In the genomic region with DNA sequence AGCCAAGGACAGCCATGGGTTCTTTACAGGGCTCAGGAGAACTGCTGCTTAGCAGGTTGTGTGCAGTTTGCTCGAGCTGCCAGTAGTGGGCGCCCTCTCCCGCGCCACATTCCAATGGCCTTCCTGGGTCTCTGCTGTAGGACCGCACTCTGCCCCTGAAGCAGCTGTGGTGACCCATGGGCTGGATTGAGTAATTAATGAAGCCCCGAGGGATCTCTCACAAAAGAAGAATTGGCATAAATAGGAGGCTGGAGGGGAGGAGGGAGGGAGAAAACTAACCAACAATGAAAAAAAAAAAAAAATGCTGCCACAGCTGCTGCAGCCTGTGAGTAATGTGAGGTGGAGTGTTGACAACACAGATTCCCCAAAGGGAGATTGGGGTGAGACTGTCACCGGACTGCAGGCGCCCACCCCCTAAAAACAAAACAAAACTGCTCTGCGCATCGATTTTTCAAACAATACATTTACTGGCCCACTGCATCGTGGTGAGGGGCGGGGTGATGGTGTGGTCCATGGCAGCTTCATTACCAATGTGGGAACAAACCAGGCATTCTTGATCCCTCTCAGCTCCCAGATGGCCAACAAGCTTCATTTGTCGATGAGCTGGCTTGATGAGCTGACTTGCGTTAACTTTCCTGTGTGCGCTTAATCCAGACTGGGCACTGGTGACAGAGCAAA, we compare ENCODE assay signal across 9 mouse cellular contexts. TPM values are rescaled to one million over a fixed set of nuclear protein-coding genes. Genes with fewer than 3 reads are reported as not detected.
DNase-seq lines count a peak whose midpoint lies in the region; ATAC-seq and TF ChIP-seq lines count a peak whose summit lies in the region.
"Had no signal": no experiment of that assay in that cellular context is flagged by ENCODE, and none has a peak within 500 bp of the region (broad histone marks: within the 10 kb centered on the region; RNA-seq: fewer than 3 reads in every experiment).

No protein-coding gene starts in this region.

- H3K79me2 ChIP-seq in liver, adult 2 months (ENCODE audit: control insufficient read depth, insufficient read depth, low read length), result no peaks in the 10 kb centered on the region

- H3K4me2 ChIP-seq in liver, embryonic 12.5 days, result no peak overlapping the region
- no peak overlapping the region for H3K4me2 ChIP-seq in hindbrain, embryonic 11.5 days (replicated peaks; ENCODE audit: low read depth, low read length)
- H3K4me2 ChIP-seq: limb, embryonic 12.5 days had no signal

- ATAC-seq in liver, embryonic 12.5 days, result no peak
- ATAC-seq in erythroid progenitor cell, adult 5-6 weeks (replicated peaks; ENCODE audit: low FRiP score, poor library complexity, severe bottlenecking), result 0 out of 2 replicates have a peak, but pooled peaks have one; percentile 49
- peak; percentile 85 for ATAC-seq in hindbrain, embryonic 11.5 days (ENCODE audit: low FRiP score)

- H3K27ac ChIP-seq in liver, adult 2 months (replicated peaks; ENCODE audit: insufficient read depth, low read depth, low read length), result no peak overlapping the region
- no peak overlapping the region for H3K27ac ChIP-seq in liver, embryonic 12.5 days
- H3K27ac ChIP-seq in hindbrain, embryonic 11.5 days (ENCODE audit: low read depth, low read length), result no peak overlapping the region
- H3K27ac ChIP-seq: limb, embryonic 12.5 days had no signal

- TF ChIP-seq POLR2A in liver, adult 2 months (IDR thresholded peaks at IDR 0.05; ENCODE audit: extremely low read depth, insufficient read depth, low read length), result no peak

- H3K9ac ChIP-seq in liver, adult 2 months (ENCODE audit: low read depth, low read length), result no peak overlapping the region
- no peak overlapping the region for H3K9ac ChIP-seq in liver, embryonic 12.5 days
- H3K9ac ChIP-seq in hindbrain, embryonic 11.5 days (ENCODE audit: low read depth, low read length), result no peak overlapping the region
- H3K9ac ChIP-seq: limb, embryonic 12.5 days had no signal

- 51% methylated on average over 15 of the region's 15 CpGs for WGBS in liver, adult 2 months
- WGBS in liver, embryonic 12.5 days (ENCODE audit: insufficient replicate concordance), result 49% methylated on average over 15 of the region's 15 CpGs
- 37% methylated on average over 15 of the region's 15 CpGs for WGBS in hindbrain, embryonic 11.5 days

- no peak overlapping the region for H3K4me3 ChIP-seq in liver, adult 2 months (ENCODE audit: insufficient read depth, low read depth, low read length)
- H3K4me3 ChIP-seq in liver, embryonic 12.5 days, result no peak overlapping the region
- no peak overlapping the region for H3K4me3 ChIP-seq in hindbrain, embryonic 11.5 days (ENCODE audit: low read depth, low read length)
- H3K4me3 ChIP-seq: limb, embryonic 12.5 days had no signal

- DNase-seq in liver, adult 2 months (ENCODE audit: extremely low read depth, low read depth, low spot score), result no peak
- peak; percentile 20 to 51 for DNase-seq in adrenal gland, adult 18-20 months (ENCODE audit: low spot score in 2 of 2)
- DNase-seq in hindbrain, embryonic 11.5 days (ENCODE audit: low spot score), result peak; percentile 83
- DNase-seq in lung, postnatal 4 days, result peak; percentile 57 to 58
- DNase-seq in right cerebral cortex, postnatal 25 days, result peak; percentile 23
- no peak for DNase-seq in c-Kit-positive CD71-positive TER-119-positive erythroid progenitor cells, embryonic 14.5 days (ENCODE audit: low spot score)

- H3K36me3 ChIP-seq in liver, adult 2 months (ENCODE audit: control insufficient read depth, insufficient read depth, low read length), result no peaks in the 10 kb centered on the region
- no peaks in the 10 kb centered on the region for H3K36me3 ChIP-seq in liver, embryonic 12.5 days
- H3K36me3 ChIP-seq in hindbrain, embryonic 11.5 days (ENCODE audit: control insufficient read depth, insufficient read depth, low read length), result no peaks in the 10 kb centered on the region
- H3K36me3 ChIP-seq: limb, embryonic 12.5 days had no signal

- H3K27me3 ChIP-seq in liver, adult 2 months (ENCODE audit: control insufficient read depth, insufficient read depth, low read length), result no peaks in the 10 kb centered on the region; the same call in 1 of the 2 replicates
- H3K27me3 ChIP-seq in liver, embryonic 12.5 days (replicated peaks), result 0 out of 2 replicates have a peak, but pooled peaks cover 5% of the 10 kb centered on the region
- H3K27me3 ChIP-seq in hindbrain, embryonic 11.5 days (ENCODE audit: control insufficient read depth, insufficient read depth, low read length), result no peaks in the 10 kb centered on the region
- H3K27me3 ChIP-seq: limb, embryonic 12.5 days had no signal

- TF ChIP-seq CTCF in liver, adult 2 months (IDR thresholded peaks at IDR 0.05; ENCODE audit: low read depth, low read length), result peak; percentile 85

- no peaks in the 10 kb centered on the region for H3K9me3 ChIP-seq in liver, embryonic 12.5 days (replicated peaks)
- no peaks in the 10 kb centered on the region for H3K9me3 ChIP-seq in hindbrain, embryonic 11.5 days (ENCODE audit: control insufficient read depth, low read length)
- H3K9me3 ChIP-seq: limb, embryonic 12.5 days had no signal

- no peaks in the 10 kb centered on the region for H3K4me1 ChIP-seq in liver, adult 2 months (ENCODE audit: control insufficient read depth, insufficient read depth, low read length)
- no peaks in the 10 kb centered on the region for H3K4me1 ChIP-seq in liver, embryonic 12.5 days
- no peaks in the 10 kb centered on the region for H3K4me1 ChIP-seq in hindbrain, embryonic 11.5 days (replicated peaks; ENCODE audit: control insufficient read depth, insufficient read depth, low read length)

RNA-seq across cellular contexts. Expression of a gene that starts 25.8 kb away (rescaled TPM):
- total RNA-seq in liver, adult 2 months (2014; rRNA removed), result 85.6 and 110 TPM in 2 replicates
- polyA plus RNA-seq in liver, adult 2 months (2012; rRNA removed), result 75.3 and 76.4 TPM in 2 replicates
- polyA plus RNA-seq in liver, embryonic 12.5 days (2016; fragmentation: Nextera tagmentation; extraction: Ambion mirVana), result 14.5 and 15.7 TPM in 2 replicates
- total RNA-seq in adrenal gland, adult 18-20 months (2021), result 100 to 1,000 TPM in 1 of 2 experiments, 10 to 100 TPM in 1; 72.4 to 107 TPM
- total RNA-seq in erythroid progenitor cell, adult 5-6 weeks (2015; ENCODE audit: low replicate concordance), result 22.6 and 25.6 TPM in 2 replicates
- total RNA-seq in erythroid progenitor cell, adult 5-6 weeks (2017; ENCODE audit: low replicate concordance), result 12.5 and 16.0 TPM in 2 replicates
- 43.3 and 46.9 TPM in 2 replicates for polyA plus RNA-seq in hindbrain, embryonic 11.5 days (2014; fragmentation: Nextera tagmentation; extraction: Ambion mirVana)

RNA-seq across cellular contexts. Expression of a gene that starts 46.8 kb away (rescaled TPM):
- total RNA-seq in liver, adult 2 months (2014; rRNA removed), result not detected in 2 replicates
- polyA plus RNA-seq in liver, adult 2 months (2012; rRNA removed), result not detected in 2 replicates
- not detected in 2 replicates for polyA plus RNA-seq in liver, embryonic 12.5 days (2016; fragmentation: Nextera tagmentation; extraction: Ambion mirVana)
- not detected for total RNA-seq in adrenal gland, adult 18-20 months (2021)
- total RNA-seq in erythroid progenitor cell, adult 5-6 weeks (2015; ENCODE audit: low replicate concordance), result not detected in 2 replicates
- not detected in 2 replicates for total RNA-seq in erythroid progenitor cell, adult 5-6 weeks (2017; ENCODE audit: low replicate concordance)
- not detected in 2 replicates for polyA plus RNA-seq in hindbrain, embryonic 11.5 days (2014; fragmentation: Nextera tagmentation; extraction: Ambion mirVana)
- polyA plus RNA-seq: limb, embryonic 12.5 days had no signal

Comparison
In these comparisons a context has a peak if more than half of its experiments do, and no peak if none do; other contexts are left out.
1. DNase-seq: peak in adrenal gland, adult 18-20 months (2 of 2), hindbrain, embryonic 11.5 days (single experiment), lung, postnatal 4 days (2 of 2) and right cerebral cortex, postnatal 25 days (single experiment); none in liver, adult 2 months (single experiment) and c-Kit-positive CD71-positive TER-119-positive erythroid progenitor cells, embryonic 14.5 days (single experiment).